Mouse (Mus musculus) R1 (cell line): ENCODE data around the gene C130032M10Rik.
"Not testable (repeated sequence)": the region's sequence is repeated elsewhere in the genome, so short reads cannot be mapped to it uniquely, and the experiment has no call there.

ENCODE experiments used
- DNase-seq: peaks from one replicate; pipeline ENCODE4 v3.0.0-alpha.2; 2018; ENCODE audit warnings: low read depth, low spot score

C130032M10Rik gene

DNA sequence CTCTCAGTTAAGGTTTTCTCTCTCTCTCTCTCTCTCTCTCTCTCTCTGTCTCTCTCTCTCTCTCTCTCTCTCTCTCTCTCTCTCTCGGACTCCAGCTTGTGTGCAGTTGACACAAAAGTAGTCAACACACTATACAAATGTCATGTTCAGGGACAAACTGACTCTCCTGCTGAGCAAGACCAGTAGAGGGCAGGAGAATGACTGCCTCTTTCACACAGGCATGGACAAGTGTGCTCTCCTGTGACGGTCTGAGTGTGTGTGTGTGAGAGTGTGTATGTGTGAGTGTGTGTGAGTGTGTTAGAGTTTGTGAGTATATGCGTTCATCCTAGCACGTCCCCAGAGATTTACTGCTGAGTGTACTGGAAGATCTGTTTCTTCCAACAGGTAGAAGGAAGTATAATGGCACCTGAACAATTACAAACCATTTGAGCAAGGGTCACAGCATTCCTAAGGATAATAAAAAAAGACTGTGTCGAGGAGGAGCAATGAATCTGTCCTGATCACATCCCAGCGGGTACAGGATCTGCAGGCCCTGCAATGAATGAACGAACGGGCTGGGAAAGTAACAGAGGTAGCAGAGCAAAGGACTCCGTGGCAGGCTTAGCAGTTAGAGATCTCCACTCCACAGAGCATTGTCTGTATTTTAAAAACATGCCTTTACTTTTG is 3.4 kb downstream of the C130032M10Rik start:
- no peak for DNase-seq

DNA sequence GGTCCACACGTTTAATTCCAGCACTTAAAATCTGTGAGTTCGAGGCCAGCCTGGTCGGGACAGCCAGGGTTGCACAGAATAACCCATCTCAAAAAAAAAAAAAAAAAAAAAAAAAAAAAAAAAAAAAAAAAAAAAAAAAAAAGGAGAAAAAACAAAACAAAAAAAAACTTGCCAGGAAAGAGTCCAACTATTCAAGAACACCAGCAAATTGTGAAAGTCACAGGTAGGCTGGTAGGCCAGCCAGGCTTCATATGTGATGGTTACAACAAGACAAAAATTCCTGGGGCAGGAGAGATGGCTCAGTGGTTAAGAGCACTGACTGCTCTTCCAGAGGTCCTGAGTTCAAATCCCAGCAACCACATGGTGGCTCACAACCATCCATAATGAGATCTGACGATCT is 5.0 kb downstream of the C130032M10Rik start:
- DNase-seq: not testable (repeated sequence)

- DNase-seq: peak; percentile 79
These were observed 6.5 kb downstream of the C130032M10Rik start for GRCm38 (mm10) chr9:114522041-114522440.

DNA sequence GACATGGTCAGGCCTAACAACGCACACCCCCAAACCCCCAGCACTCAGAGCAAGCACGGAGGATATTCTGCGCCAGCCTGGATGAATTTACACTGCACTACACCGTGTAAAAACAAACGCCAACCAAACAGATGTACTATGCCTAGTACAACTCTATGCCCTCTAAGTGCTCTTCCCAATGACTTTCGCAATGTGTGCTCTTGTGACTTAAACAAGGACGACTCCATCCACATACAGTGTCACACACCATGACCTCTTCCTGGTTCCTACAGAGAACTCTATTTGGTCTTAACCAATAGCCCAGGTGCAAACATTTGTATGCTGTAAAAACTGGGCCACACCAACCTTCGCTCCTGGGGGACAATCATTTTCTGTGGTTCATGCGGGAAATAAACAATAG is 7.0 kb downstream of the C130032M10Rik start:
- no peak for DNase-seq

DNA sequence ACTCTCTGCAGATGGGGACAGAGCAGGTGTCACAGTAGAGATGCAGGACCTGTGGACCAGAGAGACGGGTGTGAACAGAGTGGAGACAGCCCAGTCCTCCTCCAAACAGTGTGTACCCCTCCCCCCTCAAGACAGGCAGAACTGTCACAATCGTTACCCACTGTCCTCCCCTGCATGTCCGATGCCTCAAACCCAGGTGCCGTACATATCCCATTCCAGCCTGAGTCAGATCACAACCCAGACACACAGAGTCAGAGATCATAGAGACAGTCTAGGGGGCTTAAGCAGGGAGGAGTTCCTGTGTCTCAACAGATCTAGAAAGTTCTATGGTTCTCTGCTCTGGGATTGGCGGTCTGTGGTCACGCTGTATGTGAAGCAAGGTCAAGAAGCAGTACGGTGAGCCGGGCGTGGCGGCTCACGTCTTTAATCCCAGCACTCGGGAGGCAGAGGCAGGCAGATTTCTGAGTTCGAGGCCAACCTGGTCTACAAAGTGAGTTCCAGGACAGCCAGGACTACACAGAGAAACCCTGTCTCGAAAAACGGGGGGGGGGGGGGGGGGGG is 9.7 kb downstream of the C130032M10Rik start:
- DNase-seq: peak; percentile 78

DNA sequence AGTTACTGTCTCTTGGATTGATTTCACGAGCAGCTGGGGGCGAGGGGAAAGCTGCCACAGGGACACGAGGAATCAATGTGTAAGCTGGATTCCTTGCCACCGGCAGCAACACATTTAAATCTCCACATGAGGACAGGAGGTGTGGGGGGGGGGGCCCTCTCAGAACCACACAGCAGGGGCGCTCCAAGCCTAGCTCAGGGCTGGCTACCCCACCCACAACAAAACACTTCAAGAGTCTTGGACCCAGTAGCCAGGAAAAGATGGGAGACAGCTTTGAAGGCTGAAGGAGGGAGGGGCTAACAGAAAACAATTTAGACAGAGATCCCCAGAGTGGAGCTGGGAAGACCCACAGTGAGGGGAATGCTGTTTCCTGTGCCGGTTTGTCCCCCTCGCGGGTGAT is 10.4 kb downstream of the C130032M10Rik start:
- DNase-seq: peak; percentile 91

- peak; percentile 86 for DNase-seq
These were observed 11.1 kb downstream of the C130032M10Rik start for GRCm38 (mm10) chr9:114526581-114526980.

DNA sequence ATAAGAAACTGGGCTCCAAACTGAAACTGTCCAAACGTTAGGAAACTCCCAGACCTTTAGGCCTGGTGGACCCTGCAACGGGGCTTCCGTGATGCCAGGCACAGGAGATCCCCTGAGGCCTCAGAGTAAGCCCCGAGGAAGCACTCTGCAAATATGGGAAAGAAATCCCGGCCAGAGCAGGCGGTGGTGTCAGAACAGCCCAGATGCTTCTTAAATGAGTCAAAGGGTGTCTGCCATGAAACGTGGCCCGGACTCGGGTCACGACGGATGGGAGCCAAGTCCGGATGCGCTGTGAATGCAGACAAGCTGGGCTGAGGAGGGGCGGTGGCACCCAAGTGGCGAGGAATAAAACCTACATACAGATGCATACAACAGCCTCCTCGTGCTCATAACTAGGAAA is 11.6 kb downstream of the C130032M10Rik start:
- DNase-seq: peak; percentile 93

GRCm38 (mm10) chr9:114527992-114528679 is 12.6 kb downstream of the C130032M10Rik start:
- DNase-seq: peak; percentile 100

DNA sequence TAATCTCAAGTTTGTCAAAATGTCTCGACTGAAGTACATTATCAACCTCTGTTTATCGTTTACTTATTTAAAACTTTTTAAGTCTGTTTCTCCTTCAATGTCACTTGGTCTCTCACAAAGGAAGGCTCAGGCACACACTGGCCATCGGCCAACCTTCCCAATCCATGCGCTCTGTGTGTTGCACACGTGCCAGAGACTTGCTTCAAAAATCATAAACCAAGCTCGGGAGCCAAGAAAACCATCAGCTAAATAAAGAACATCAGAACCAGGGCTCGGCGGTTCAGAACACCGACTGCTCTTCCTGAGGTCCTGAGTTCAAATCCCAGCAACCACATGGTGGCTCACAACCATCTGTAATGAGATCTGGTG is 13.2 kb downstream of the C130032M10Rik start:
- DNase-seq: no peak

DNA sequence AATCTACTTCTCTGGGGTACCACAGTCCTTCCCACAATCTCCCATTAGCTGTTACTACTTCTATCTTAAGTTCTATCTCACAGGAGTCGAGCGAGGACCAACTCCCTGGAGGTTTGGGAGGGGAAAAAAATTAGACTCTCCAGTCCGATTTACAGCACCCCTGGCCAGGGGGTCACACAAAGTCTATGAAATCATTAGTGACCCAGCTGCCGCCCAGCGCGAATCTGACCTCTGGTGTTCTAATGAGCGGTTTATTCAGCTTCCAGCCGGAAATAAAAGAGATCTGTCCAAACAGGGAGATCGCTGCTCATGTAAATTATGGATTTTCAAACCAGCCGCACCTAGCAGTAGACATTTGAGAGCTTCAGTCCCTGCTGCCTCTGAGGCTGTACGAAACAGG is 15.8 kb downstream of the C130032M10Rik start:
- DNase-seq: no peak

DNA sequence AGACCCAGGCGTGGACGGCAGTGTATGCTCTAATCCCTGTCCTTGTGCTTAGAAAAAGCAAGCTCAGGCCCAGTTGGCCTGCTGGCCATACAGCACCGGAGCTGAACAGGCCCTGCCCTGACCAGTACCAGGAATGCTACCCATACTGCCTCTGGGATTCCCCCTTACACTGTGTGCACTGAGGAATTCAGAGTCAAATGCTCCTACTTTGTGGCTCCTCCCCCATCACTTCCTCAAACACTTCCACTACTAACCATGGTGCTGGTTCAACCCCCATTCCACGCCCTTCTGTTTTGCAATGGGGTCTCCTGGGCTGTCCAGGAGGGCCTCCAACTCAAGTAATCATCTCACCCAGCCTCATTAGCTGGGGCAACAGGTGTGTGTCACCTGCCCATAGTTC is 18.4 kb downstream of the C130032M10Rik start:
- DNase-seq: peak; percentile 93

DNA sequence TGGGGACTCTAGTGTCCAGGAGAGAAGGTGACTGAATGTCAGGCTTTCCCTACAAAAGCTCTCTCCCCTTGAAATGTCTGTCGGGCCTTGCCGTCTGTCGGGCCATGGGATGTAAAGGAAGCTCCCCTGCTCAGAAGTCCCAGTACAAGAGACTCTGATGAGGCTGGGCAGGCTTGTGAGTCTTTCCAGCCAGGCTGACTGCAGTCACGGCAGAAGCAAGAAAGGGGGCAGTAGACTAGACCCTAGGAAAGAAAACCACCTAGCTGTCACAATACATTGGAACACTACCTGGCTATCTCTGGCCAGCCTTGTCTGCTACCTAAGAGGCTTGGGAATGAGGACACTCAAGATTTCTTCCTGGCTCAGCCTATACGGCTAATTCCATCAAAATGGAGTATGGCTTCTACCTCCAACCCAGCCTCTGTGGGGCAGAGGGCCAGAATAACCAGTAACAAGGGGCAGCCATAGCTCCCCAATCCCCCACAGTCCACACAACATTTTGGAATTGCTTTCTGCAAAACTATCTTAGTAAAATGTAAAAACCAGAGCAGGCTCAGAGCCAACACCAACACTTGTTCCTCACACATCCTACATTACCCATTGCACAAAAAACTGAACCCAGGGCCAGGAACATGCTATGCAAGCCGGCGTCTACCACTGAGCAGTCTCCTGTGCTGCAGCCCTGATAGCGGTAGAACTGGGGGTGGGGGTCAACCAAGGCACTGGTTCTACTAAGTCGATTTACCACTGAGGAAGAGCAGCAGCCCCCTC is 19.4 kb downstream of the C130032M10Rik start:
- peak; percentile 64 for DNase-seq

- no peak for DNase-seq
These were observed 21.1 kb downstream of the C130032M10Rik start for GRCm38 (mm10) chr9:114536628-114537027.

GRCm38 (mm10) chr9:114538996-114539563 is 23.6 kb downstream of the C130032M10Rik start:
- no peak for DNase-seq

- peak; percentile 89 for DNase-seq
These were observed 25.8 kb downstream of the C130032M10Rik start for GRCm38 (mm10) chr9:114541279-114541741.

DNA sequence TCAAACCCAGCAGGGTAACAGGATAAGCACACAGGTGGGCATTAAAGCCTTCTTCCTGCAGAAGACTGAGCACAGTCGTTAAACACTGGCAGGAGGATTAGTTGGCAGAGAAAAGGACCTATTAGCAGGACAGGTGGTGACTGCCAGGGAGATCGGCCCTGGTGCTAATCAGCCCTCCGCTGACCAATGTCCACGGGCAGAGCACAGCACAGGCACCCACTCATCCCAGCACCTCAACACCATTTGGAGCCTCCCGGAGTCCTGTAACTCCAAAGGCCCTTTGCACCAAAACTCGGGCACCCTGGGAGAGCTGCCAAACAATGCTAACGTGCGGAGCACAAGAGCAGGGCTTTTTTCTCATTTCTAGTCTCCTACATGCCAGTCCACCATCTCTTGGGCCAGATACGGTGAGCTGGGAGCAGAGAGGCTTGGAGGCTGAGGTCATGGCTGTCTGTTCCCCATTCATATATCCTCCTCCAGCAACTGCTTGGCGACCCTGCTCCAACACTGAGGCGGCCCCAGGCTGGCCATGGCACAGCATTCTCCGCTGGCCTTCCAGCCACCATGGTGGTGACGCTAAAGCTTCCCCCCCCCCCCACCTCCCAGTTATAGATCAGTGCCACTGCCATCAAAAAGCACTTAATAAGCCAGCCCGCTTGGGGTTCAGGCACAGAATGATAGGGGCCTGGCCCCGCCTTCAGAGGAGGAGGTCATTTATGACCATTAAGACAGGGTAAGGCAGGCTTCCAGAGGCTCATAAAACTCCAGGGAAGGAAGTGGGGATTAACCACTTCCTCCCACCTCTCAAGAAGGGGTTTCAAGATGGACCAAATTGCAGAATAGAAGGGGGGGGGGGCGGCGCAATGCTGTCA is 28.6 kb downstream of the C130032M10Rik start:
- no peak for DNase-seq

DNA sequence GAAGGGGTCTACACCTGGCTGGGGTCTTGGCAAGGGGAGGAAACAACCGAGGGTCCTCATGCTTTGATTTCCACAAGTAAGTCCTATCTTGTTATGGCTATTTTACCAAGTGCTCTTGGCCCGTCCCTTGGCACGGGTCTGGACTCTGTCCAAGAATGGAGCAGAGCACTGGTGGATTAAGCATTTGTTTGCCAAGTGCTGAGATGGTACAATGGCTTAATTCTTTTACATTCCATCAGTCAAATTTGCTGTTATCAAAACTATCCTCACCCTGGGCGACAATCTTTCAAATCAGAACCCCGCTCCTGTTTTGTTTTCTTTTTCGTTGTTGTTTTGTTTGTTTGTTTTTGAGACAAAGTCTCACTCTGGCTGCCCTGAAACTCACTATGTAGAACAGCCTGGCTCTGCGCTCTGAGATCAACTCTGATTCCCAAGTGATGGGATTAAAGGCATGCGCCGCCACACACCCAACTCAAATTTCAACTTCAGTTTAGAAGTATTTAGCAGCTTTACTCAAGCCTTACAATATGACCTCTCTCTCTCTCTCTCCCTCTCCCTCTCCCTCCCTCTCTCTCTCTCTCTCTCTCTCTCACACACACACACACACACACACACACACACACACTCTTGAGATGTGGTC is 29.4 kb downstream of the C130032M10Rik start:
- no peak for DNase-seq

- peak; percentile 72 for DNase-seq
These were observed 31.3 kb downstream of the C130032M10Rik start for GRCm38 (mm10) chr9:114546765-114547164.

GRCm38 (mm10) chr9:114547643-114548077 is 32.2 kb downstream of the C130032M10Rik start:
- DNase-seq: peak; percentile 72
